Comparison of ENCODE assay signal across 12 mouse cellular contexts in the genomic region with DNA sequence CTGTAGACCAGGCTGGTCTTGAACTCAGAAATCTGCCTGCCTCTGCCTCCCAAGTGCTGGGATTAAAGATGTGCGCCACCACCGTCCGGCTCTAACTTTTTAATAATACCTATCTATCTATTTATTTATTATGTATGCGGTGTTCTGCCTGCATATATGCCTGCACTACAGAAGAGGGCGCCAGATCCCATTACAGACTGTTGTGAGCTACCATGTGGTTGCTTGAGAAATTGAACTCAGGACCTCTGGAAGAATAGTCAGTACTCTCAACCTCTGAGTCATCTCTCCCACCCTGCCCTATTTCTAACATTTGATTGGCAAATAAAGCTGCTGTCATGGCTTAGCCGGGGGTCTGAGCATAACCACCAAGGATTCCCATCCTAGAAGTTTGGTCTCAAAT. TPM values are rescaled to one million over a fixed set of nuclear protein-coding genes. Genes with fewer than 3 reads are reported as not detected.
DNase-seq lines count a peak whose midpoint lies in the region; ATAC-seq lines count a peak whose summit lies in the region.
"Had no signal": no experiment of that assay in that cellular context is flagged by ENCODE, and none has a peak within 500 bp of the region (broad histone marks: within the 10 kb centered on the region; RNA-seq: fewer than 3 reads in every experiment).

No protein-coding gene starts in this region.

- H3K27me3 ChIP-seq in kidney, embryonic 16.5 days (ENCODE audit: insufficient read depth, low read length) = no peaks in the 10 kb centered on the region; the same call in 1 of the 2 replicates

- H3K9ac ChIP-seq in kidney, embryonic 16.5 days (replicated peaks; ENCODE audit: low read length) = no peak overlapping the region
- H3K9ac ChIP-seq: liver, embryonic 15.5 days; neural tube, embryonic 12.5 days had no signal

- no peaks in the 10 kb centered on the region for H3K9me3 ChIP-seq in kidney, embryonic 16.5 days (ENCODE audit: low read length)
- H3K9me3 ChIP-seq: liver, embryonic 15.5 days; neural tube, embryonic 12.5 days had no signal

- H3K27ac ChIP-seq in kidney, embryonic 16.5 days (ENCODE audit: low read length) = no peak overlapping the region
- H3K27ac ChIP-seq: liver, embryonic 15.5 days; neural tube, embryonic 12.5 days had no signal

- H3K36me3 ChIP-seq in kidney, embryonic 16.5 days (ENCODE audit: insufficient read depth, low read length) = no peaks in the 10 kb centered on the region
- H3K36me3 ChIP-seq: liver, embryonic 15.5 days; neural tube, embryonic 12.5 days had no signal

- 74% methylated on average over 6 of the region's 6 CpGs for WGBS in kidney, embryonic 16.5 days

- H3K4me3 ChIP-seq in kidney, embryonic 16.5 days (ENCODE audit: low read length) = no peak overlapping the region
- H3K4me3 ChIP-seq: liver, embryonic 15.5 days; neural tube, embryonic 12.5 days had no signal

- no peak overlapping the region for H3K4me2 ChIP-seq in kidney, embryonic 16.5 days (replicated peaks; ENCODE audit: low read depth, low read length)
- H3K4me2 ChIP-seq: liver, embryonic 15.5 days; neural tube, embryonic 12.5 days had no signal

- peaks cover 10% of the 10 kb centered on the region; the same call in 1 of the 2 replicates for H3K4me1 ChIP-seq in kidney, embryonic 16.5 days (ENCODE audit: insufficient read depth, low read length)
- H3K4me1 ChIP-seq: neural tube, embryonic 12.5 days had no signal

- intact Hi-C loops in heart, postnatal 25 days (cut with DNase I) = loop anchor here (5.0 kb wide), 4 partner anchors 86 to 401 kb away; no protein-coding TSS in a partner anchor

- ATAC-seq in kidney, embryonic 16.5 days (ENCODE audit: low FRiP score, low TSS enrichment) = no peak

- peak; percentile 33 to 60 for DNase-seq in kidney, postnatal 36 days
- DNase-seq in ES-CJ7 (ENCODE audit: low read depth, low spot score) = peak; percentile 66
- DNase-seq in brain, adult 2 months (ENCODE audit: low read depth, low spot score) = peak; percentile 18
- DNase-seq in natural killer cell, adult 2 months (ENCODE audit: low spot score in 2 of 2) = peak; percentile 26 to 41
- no peak for DNase-seq in heart, postnatal 25 days (ENCODE audit: low spot score)
- no peak for DNase-seq in layer of hippocampus, adult 9-10 months (ENCODE audit: low spot score)
- DNase-seq: cerebellum, adult 8-10 months had no signal

RNA-seq across cellular contexts. Expression of a gene that starts 8.9 kb away (rescaled TPM):
- 742 and 792 TPM in 2 replicates for polyA plus RNA-seq in kidney, embryonic 16.5 days (2015; fragmentation: Nextera tagmentation; extraction: Ambion mirVana)
- total RNA-seq in heart, postnatal 25 days (2021) = 100 to 1,000 TPM; 236 to 255 TPM

RNA-seq across cellular contexts. Expression of a gene that starts 9.1 kb away (rescaled TPM):
- not detected in 2 replicates for polyA plus RNA-seq in kidney, embryonic 16.5 days (2015; fragmentation: Nextera tagmentation; extraction: Ambion mirVana)
- total RNA-seq in heart, postnatal 25 days (2021) = not detected
- polyA plus RNA-seq: frontal cortex, adult 2 months; liver, embryonic 15.5 days; neural tube, embryonic 12.5 days; stomach, embryonic 16.5 days had no signal

RNA-seq across cellular contexts. Expression of a gene that starts 59.9 kb away (rescaled TPM):
- polyA plus RNA-seq in kidney, embryonic 16.5 days (2015; fragmentation: Nextera tagmentation; extraction: Ambion mirVana) = 5.6 and 7.1 TPM in 2 replicates
- total RNA-seq in heart, postnatal 25 days (2021) = under 1 TPM; 0.70 to 0.75 TPM

Comparison
In these comparisons a context has a peak if more than half of its experiments do, and no peak if none do; other contexts are left out.
1. DNase-seq: peak in kidney, postnatal 36 days (2 of 2), ES-CJ7 (single experiment), brain, adult 2 months (single experiment) and natural killer cell, adult 2 months (2 of 2); none in heart, postnatal 25 days (single experiment) and layer of hippocampus, adult 9-10 months (single experiment).